Mouse (Mus musculus): ENCODE data around the gene Ramac.

The Ramac gene

GRCm38 (mm10) chr7:81762180-81763109, at the start of gene Ramac:
Gene Ramac (plus strand): TSS chr7:81762925.
- peak; percentile 94 to 96 for DNase-seq

GRCm38 (mm10) chr7:81718657-81719056, 44.1 kb upstream of the Ramac start:
- DNase-seq, result no peak

GRCm38 (mm10) chr7:81719216-81719661, 43.5 kb upstream of the Ramac start:
- DNase-seq, result no peak

- no peak for DNase-seq
Measured at GRCm38 (mm10) chr7:81721271-81721670, 41.5 kb upstream of the Ramac start.

GRCm38 (mm10) chr7:81723851-81724250, 38.9 kb upstream of the Ramac start:
- DNase-seq, result no peak

- DNase-seq, result no peak
Measured at GRCm38 (mm10) chr7:81725986-81726727, 36.6 kb upstream of the Ramac start.

GRCm38 (mm10) chr7:81726728-81727005, 36.1 kb upstream of the Ramac start:
- DNase-seq, result no peak

GRCm38 (mm10) chr7:81727716-81728115, 35.0 kb upstream of the Ramac start:
- DNase-seq, result no peak

GRCm38 (mm10) chr7:81729787-81730186, 32.9 kb upstream of the Ramac start:
- no peak for DNase-seq

- DNase-seq, result no peak
Measured at GRCm38 (mm10) chr7:81731181-81731651, 31.5 kb upstream of the Ramac start.

- DNase-seq, result no peak
Measured at GRCm38 (mm10) chr7:81732183-81733089, 30.3 kb upstream of the Ramac start.

GRCm38 (mm10) chr7:81735300-81736048, 27.3 kb upstream of the Ramac start:
- DNase-seq, result no peak

GRCm38 (mm10) chr7:81738720-81739385, 23.9 kb upstream of the Ramac start:
- DNase-seq, result no peak

GRCm38 (mm10) chr7:81740010-81740409, 22.7 kb upstream of the Ramac start:
- no peak for DNase-seq

- peak; percentile 49 to 60 for DNase-seq
Measured at GRCm38 (mm10) chr7:81744145-81744544, 18.6 kb upstream of the Ramac start.

GRCm38 (mm10) chr7:81747956-81748355, 14.8 kb upstream of the Ramac start:
- DNase-seq, result no peak

GRCm38 (mm10) chr7:81763110-81763845, 553 bp downstream of the Ramac start:
- DNase-seq, result peak; percentile 71 to 82

- peak in 1 of 2 experiments; percentile 9 for DNase-seq
Measured at GRCm38 (mm10) chr7:81772786-81773539, 10.2 kb downstream of the Ramac start.

GRCm38 (mm10) chr7:81775325-81775724, 12.6 kb downstream of the Ramac start:
- no peak for DNase-seq
